Mouse (Mus musculus) hindbrain, postnatal 0 days (tissue): ENCODE data around the gene Exoc5. TPM values are rescaled to one million over a fixed set of nuclear protein-coding genes. Genes with fewer than 3 reads are reported as not detected.
A peak's percentile ranks its signal among the peaks of the same experiment; 100 is the strongest.

Experiments
- ATAC-seq: fragments of 200-750 bp; cut with Nextera tagmentation; 2 replicates; pipeline ENCODE4 v1.8.0; 2017; ENCODE audit warnings: mild to moderate bottlenecking, moderate TSS enrichment, moderate library complexity
- DNase-seq: peaks from one replicate; pipeline ENCODE4 v3.0.0-alpha.2; 2015; ENCODE audit warnings: low spot score
- H3K27ac ChIP-seq: fragments of 300-500 bp; sonication (generic); 2 replicates; pipeline ENCODE4 v1.5.1; 2014; ENCODE audit warnings: mild to moderate bottlenecking
- H3K27me3 ChIP-seq: fragments of 300-500 bp; sonication (generic); 2 replicates; pipeline ENCODE4 v1.6.1; 2014; ENCODE audit warnings: low read length, mixed read lengths; ENCODE audit not compliant: insufficient read depth
- H3K36me3 ChIP-seq: fragments of 300-500 bp; sonication (generic); 2 replicates; pipeline ENCODE4 v1.6.1; 2014; ENCODE audit warnings: low read length, mixed read lengths; ENCODE audit not compliant: insufficient read depth
- H3K4me1 ChIP-seq: fragments of 300-500 bp; sonication (generic); 2 replicates; pipeline ENCODE4 v1.6.1; 2014; ENCODE audit warnings: antibody characterized with exemption, low read length, mixed read lengths; ENCODE audit not compliant: insufficient read depth
- H3K4me2 ChIP-seq: fragments of 300-500 bp; sonication (generic); 2 replicates; pipeline ENCODE4 v1.6.1; 2014; ENCODE audit warnings: low read depth, mild to moderate bottlenecking, low read length, moderate library complexity, mixed read lengths
- H3K4me3 ChIP-seq: fragments of 300-500 bp; sonication (generic); 2 replicates; pipeline ENCODE4 v1.5.1; 2014; ENCODE audit warnings: low read length
- H3K9ac ChIP-seq: fragments of 300-500 bp; sonication (generic); replicated peaks from 2 replicates; pipeline ENCODE4 v1.6.1; 2014; ENCODE audit warnings: mild to moderate bottlenecking, low read length, moderate library complexity, mixed read lengths
- H3K9me3 ChIP-seq: fragments of 300-500 bp; sonication (generic); 2 replicates; pipeline ENCODE4 v1.6.1; 2016; ENCODE audit warnings: low read length, mixed read lengths
- CTCF ChIP-seq: IDR thresholded peaks from 2 replicates; pipeline ENCODE4 v1.5.1; 2016; ENCODE audit warnings: antibody characterized with exemption, control low read depth, low read depth
- WGBS: fragments of 180-500 bp; shearing (Covaris S2); extraction: QIAGEN DNeasy Blood & Tissue Kit; methylation state at CpG from one replicate; pipeline ENCODE4 v1.1.7; 2014; 5-methylcytosine and 5-hydroxymethylcytosine counted together
- polyA plus RNA-seq: library from polyadenylated mRNA; unstranded; fragments of >200 nt; fragmentation: Nextera tagmentation; extraction: Ambion mirVana; gene quantifications from 2 replicates; pipeline ENCODE4 v1.2.1, GENCODE M21; 2015
- total RNA-seq: library from RNA; depleted of rRNA; stranded (reverse); fragments of >200 nt; gene quantifications from 2 replicates; pipeline ENCODE4 v1.2.3, GENCODE M21; 2014

Gene Exoc5
- total and polyA plus RNA-seq, 2 experiments from 2014 or later: 46.4 to 64.7 TPM

GRCm38 (mm10) chr14:49049492-49049891 is 17.0 kb downstream of the Exoc5 start:
- H3K36me3 ChIP-seq: no peaks in the 10 kb centered on the region; the same call in 1 of the 2 replicates
- TF ChIP-seq CTCF: no peak
- no peak overlapping the region for H3K9ac ChIP-seq
- no peaks in the 10 kb centered on the region for H3K27me3 ChIP-seq
- ATAC-seq (no peak), DNase-seq (no peak)
- no peak overlapping the region for H3K4me3 ChIP-seq
- H3K9me3 ChIP-seq: no peaks in the 10 kb centered on the region
- no peak overlapping the region for H3K27ac ChIP-seq
- H3K4me1 ChIP-seq: no peaks in the 10 kb centered on the region
- no peak overlapping the region for H3K4me2 ChIP-seq

DNA sequence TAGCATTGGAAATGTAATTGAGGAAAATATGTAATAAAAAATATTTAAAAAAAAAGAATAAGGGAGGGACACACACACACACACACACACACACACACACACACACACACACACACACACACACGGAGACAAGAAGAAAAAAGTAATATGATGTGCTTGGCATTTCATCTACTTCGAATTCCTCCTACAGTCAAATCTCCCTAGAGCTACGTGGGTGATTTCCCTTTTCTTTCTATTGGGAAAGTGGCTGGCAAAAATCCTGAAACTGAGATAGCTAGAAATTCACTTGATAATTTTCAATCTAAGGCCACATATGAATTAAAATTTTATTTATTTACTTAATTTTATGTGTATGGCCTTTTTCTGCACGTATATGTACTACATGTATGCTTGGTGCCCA is 20.8 kb downstream of the Exoc5 start:
- no peak overlapping the region for H3K4me3 ChIP-seq
- no peak overlapping the region for H3K4me2 ChIP-seq
- H3K36me3 ChIP-seq: no peaks in the 10 kb centered on the region; the same call in 1 of the 2 replicates
- 96% methylated on average over 4 of the region's 4 CpGs for WGBS
- ATAC-seq (no peak), DNase-seq (no peak)
- no peaks in the 10 kb centered on the region for H3K9me3 ChIP-seq
- no peak for TF ChIP-seq CTCF
- H3K9ac ChIP-seq: no peak overlapping the region
- H3K27me3 ChIP-seq: no peaks in the 10 kb centered on the region
- H3K27ac ChIP-seq: no peak overlapping the region
- H3K4me1 ChIP-seq: no peaks in the 10 kb centered on the region

GRCm38 (mm10) chr14:49028991-49029390 is 37.5 kb downstream of the Exoc5 start:
- DNase-seq (no peak), ATAC-seq (no peak)
- Histone ChIP-seq H3K9me3 (no peaks in the 10 kb centered on the region), H3K4me3 (no peak overlapping the region), H3K9ac (no peak overlapping the region), H3K4me1 (no peaks in the 10 kb centered on the region), H3K4me2 (no peak overlapping the region), H3K27me3 (no peaks in the 10 kb centered on the region), H3K27ac (no peak overlapping the region), H3K36me3 (0 out of 2 replicates have a peak, but pooled peaks cover under 1% of the 10 kb centered on the region)
- 93% methylated on average over 5 of the region's 5 CpGs for WGBS
- no peak for TF ChIP-seq CTCF

DNA sequence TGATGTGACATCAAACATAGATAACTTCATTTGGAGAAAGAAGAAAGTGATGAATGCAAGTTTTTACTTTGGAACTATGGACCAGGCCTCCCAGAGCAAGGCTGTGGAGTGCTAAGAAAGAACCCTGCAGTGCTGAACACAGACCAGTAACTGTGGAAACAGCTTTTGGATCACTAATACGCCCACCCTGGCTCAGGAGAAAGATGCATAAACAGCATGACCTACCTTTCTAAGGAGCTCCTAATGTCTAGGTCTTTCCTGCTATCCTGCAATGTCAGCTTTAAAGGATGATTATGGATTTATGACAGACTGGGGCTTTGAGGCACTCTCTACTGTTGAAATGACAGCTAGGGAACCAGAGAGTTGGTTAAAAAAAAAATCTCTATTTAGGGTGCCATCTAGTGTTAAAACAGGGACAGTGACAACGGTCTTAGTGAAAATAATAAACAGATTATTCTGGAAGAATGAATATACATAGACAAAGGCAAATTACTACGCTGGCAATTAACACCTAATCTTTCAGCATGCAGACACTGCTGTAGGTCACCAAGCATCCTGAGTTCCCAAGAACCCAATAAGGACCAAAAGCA is 38.6 kb downstream of the Exoc5 start:
- DNase-seq (peak; percentile 61), ATAC-seq (no peak)

DNA sequence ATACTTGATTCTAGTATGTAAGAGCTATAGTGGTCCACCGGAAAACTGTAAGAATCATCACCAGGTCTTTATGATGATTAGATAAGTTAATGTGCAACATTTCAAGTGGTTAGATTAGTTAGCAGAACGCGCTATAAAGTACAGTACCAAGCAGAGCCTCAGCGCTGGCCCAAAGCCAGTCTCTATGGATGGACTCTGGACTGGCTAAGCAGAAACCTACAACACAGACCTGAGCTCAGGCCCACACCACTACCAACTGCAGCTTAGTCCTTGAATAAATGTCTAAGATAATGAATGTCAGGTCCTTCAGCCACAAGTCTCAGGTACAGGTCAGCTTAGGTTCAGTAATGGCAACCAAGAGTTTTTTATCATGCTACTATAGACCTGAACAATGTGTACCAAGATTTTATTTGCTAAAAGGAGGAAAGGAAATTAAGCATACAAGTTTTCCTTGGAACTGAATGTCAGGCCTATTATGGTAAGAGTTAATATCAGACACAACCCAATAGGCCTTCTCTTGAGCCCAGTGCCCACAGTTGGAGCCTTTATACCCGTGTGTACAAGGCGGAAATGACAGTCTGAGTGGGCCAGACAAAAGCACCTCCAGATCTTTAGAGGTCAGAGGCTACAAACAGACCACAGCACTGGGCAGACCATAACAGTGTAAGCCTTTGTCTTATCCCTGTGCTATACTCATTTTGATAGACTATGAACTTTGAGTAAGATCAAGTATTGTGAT is 39.2 kb downstream of the Exoc5 start:
- no peak for DNase-seq
- Histone ChIP-seq H3K4me3 (no peak overlapping the region), H3K9ac (no peak overlapping the region), H3K9me3 (no peaks in the 10 kb centered on the region), H3K4me2 (no peak overlapping the region), H3K4me1 (no peaks in the 10 kb centered on the region), H3K36me3 (no peaks in the 10 kb centered on the region), H3K27ac (no peak overlapping the region), H3K27me3 (no peaks in the 10 kb centered on the region)
- WGBS: 88% methylated on average over 6 of the region's 6 CpGs
- TF ChIP-seq CTCF: no peak
- no peak for ATAC-seq

More for the DNA sequence above, 38.6 kb downstream of the Exoc5 start:
- Histone ChIP-seq H3K4me1 (no peaks in the 10 kb centered on the region), H3K4me3 (no peak overlapping the region), H3K9ac (no peak overlapping the region), H3K36me3 (no peaks in the 10 kb centered on the region), H3K9me3 (no peaks in the 10 kb centered on the region), H3K27me3 (no peaks in the 10 kb centered on the region), H3K27ac (no peak overlapping the region), H3K4me2 (no peak overlapping the region)
- peak; percentile 47 for TF ChIP-seq CTCF
- WGBS: 54% methylated on average over 3 of the region's 3 CpGs

DNA sequence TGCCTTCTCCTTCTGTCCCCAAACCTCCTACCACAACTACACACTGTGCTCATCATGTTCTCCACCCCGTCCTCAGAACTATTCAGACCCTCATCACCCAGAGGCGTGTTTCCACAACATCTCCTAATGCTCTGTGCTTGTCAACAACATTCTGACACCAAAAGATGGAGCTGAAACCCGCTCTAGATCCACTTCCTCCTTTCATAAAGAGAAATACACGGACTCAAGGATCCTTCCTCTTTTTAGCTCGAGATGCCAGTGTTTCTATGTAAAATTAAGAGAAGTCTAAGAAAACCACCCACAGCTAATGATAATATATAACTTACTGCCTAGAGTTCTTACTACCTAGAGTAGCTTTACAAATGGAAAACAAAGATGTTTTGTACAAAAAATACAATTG is 46.7 kb downstream of the Exoc5 start:
- no peak for TF ChIP-seq CTCF

More for the DNA sequence above, 46.7 kb downstream of the Exoc5 start:
- H3K4me2 ChIP-seq: no peak overlapping the region
- H3K4me3 ChIP-seq: no peak overlapping the region
- DNase-seq (no peak), ATAC-seq (no peak)
- H3K36me3 ChIP-seq: no peaks in the 10 kb centered on the region; the same call in 1 of the 2 replicates
- no peak overlapping the region for H3K9ac ChIP-seq
- H3K9me3 ChIP-seq: no peaks in the 10 kb centered on the region
- WGBS: 89% methylated on average over 5 of the region's 5 CpGs
- no peaks in the 10 kb centered on the region for H3K4me1 ChIP-seq
- H3K27me3 ChIP-seq: no peaks in the 10 kb centered on the region
- H3K27ac ChIP-seq: no peak overlapping the region
